Mouse (Mus musculus) heart, adult 2 months (tissue): Measurements from ENCODE around the gene Dusp23. TPM values are rescaled to one million over a fixed set of nuclear protein-coding genes. Genes with fewer than 3 reads are reported as not detected.

Source experiments
- DNase-seq, 2 experiments: peaks; one replicate each; pipeline ENCODE4 v3.0.0; 2021
- H3K27ac ChIP-seq: fragments of 200-600 bp; 2 replicates; pipeline ENCODE4 v1.8.1; 2022
- H3K27me3 ChIP-seq: fragments of 200-500 bp; 2 replicates; pipeline ENCODE4 v1.6.1; 2012; ENCODE audit warnings: mild to moderate bottlenecking, low read length, inconsistent platforms, mixed read lengths; ENCODE audit not compliant: control insufficient read depth, insufficient read depth
- H3K36me3 ChIP-seq: fragments of 200-500 bp; 2 replicates; pipeline ENCODE4 v1.6.1; 2012; ENCODE audit warnings: low read length, inconsistent platforms; ENCODE audit not compliant: control insufficient read depth, insufficient read depth
- H3K4me1 ChIP-seq: fragments of 200-500 bp; 2 replicates; pipeline ENCODE4 v1.6.1; 2011; ENCODE audit warnings: low read length; ENCODE audit not compliant: control insufficient read depth, insufficient read depth
- H3K4me3 ChIP-seq: fragments of 200-600 bp; 2 replicates; pipeline ENCODE4 v1.8.1; 2022
- H3K79me2 ChIP-seq: fragments of 200-500 bp; replicated peaks from 2 replicates; pipeline ENCODE4 v1.6.1; 2012; ENCODE audit warnings: mild to moderate bottlenecking, inconsistent platforms, low read length, moderate library complexity, mixed read lengths; ENCODE audit not compliant: control insufficient read depth, insufficient read depth
- H3K9ac ChIP-seq: fragments of 200-500 bp; 2 replicates; pipeline ENCODE4 v1.6.1; 2012; ENCODE audit warnings: low read depth, mild to moderate bottlenecking, control low read depth, inconsistent platforms, low read length, mixed read lengths
- CTCF ChIP-seq: fragments of 200-600 bp; IDR thresholded peaks from 2 replicates; pipeline ENCODE4 v1.8.1; 2022; ENCODE audit warnings: antibody characterized with exemption, mild to moderate bottlenecking, moderate library complexity
- EP300 ChIP-seq: fragments of 200-500 bp; IDR thresholded peaks from 2 replicates; pipeline ENCODE4 v1.6.1; 2011; ENCODE audit warnings: low read depth, low read length, control low read depth; ENCODE audit not compliant: insufficient read depth
- POLR2A ChIP-seq: fragments of 200-500 bp; IDR thresholded peaks from 2 replicates; pipeline ENCODE4 v1.6.1; 2011; ENCODE audit warnings: mild to moderate bottlenecking, low read depth, low read length, control low read depth; ENCODE audit not compliant: insufficient read depth
- WGBS: fragments of 180-500 bp; shearing (Covaris S2); methylation state at CpG from one replicate; pipeline ENCODE4 v1.1.7; 2018; 5-methylcytosine and 5-hydroxymethylcytosine counted together
- intact Hi-C: fragments of 180-260 bp; cut with DNase I; formaldehyde crosslinking; loops from one replicate; pipeline ENCODE4 v1.15.1; 2025
- long read RNA-seq: library from polyadenylated mRNA; stranded (forward); transcript quantifications from one replicate; pipeline ENCODE4 v2.0.0, GENCODE M21; 2021
- polyA plus RNA-seq: library from polyadenylated mRNA; depleted of rRNA; stranded (reverse); fragments of >200 nt; gene quantifications from 2 replicates; pipeline ENCODE4 v1.2.3, GENCODE M21; 2012; rRNA removed
- total RNA-seq, 2 experiments: library from RNA; stranded (reverse); gene quantifications; 2 replicates each; pipeline ENCODE4 v1.2.3; 2021

Gene Dusp23
- total RNA-seq (10 to 100 TPM; 10.1 to 12.3 TPM), polyA plus RNA-seq (22.0 and 38.1 TPM in 2 replicates)
- long read RNA-seq, transcript Dusp23-201 (2 exons, 1,410 nt): major isoform, 19 of 20 reads
- long read RNA-seq, partial matches to known transcripts: 0 of 20 reads
- long read RNA-seq, other reads (novel, unspliced or antisense): 1 of 20 reads

DNA sequence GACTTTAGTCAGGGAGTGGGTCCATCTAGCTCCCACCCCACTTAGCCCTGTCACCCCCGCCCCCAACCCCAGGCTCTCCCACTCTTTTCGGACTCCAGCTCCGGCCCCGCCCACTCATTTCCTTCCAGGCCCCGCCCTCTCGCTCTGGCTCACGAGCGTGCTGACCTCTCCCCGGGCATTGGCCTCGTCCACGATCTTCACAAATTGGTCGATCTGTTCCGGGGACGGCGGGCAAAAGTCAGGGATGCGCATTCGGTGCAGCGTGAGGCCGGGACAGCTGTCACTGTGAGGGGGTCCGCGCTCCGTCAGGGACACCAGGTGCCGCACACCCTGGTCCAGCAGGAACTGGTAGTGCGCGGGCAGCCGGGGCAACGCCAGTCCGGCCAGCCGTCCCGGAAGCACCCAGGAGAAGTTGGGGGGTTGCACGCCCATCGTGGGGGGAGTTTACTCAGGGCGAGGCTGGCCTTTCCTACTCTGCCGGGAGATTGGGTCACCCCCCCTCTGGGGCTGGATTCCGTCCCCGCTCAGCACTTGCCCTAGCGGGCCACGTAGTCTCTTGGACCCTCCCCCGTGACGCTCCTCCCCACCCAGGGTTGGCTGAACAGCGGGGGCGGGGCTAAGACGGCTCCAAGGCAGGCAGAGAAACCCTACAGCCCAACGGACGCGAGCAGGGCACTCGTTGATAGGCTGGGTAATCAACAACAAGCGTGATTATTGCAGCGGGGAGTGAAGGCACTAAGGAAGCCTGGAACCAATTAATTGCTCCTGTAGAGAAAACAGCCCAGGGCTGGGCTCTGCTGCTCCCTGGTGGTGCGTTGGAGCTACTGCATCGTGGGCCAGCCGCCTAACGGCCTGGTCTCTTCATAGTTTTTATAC is at the start of gene Dusp23:
Dusp23 (minus strand) TSS at position 512 of the 876 bp plus-strand sequence.
- H3K9ac ChIP-seq: peak within 1 kb of the TSS; percentile 92
- no peaks in the 10 kb centered on the region for H3K27me3 ChIP-seq
- H3K36me3 ChIP-seq: no peaks in the 10 kb centered on the region
- peak; percentile 97 to 98 for DNase-seq
- H3K4me1 ChIP-seq: peaks cover 8% of the 10 kb centered on the region
- under 1% methylated on average over 53 of the region's 53 CpGs for WGBS
- TF ChIP-seq EP300 (peak; percentile 90), POLR2A (peak; percentile 78), CTCF (no peak; the same call in 1 of the 2 replicates)
- H3K27ac ChIP-seq: peak within 1 kb of the TSS; percentile 99
- intact Hi-C loops: loop anchor here (1.0 to 10.0 kb wide), 6 partner anchors 13 to 762 kb away; no protein-coding TSS in a partner anchor
- no peaks in the 10 kb centered on the region for H3K79me2 ChIP-seq
- peak within 1 kb of the TSS; percentile 91 for H3K4me3 ChIP-seq

- no peaks in the 10 kb centered on the region for H3K79me2 ChIP-seq
- WGBS: 90% methylated on average over 4 of the region's 4 CpGs
- no peak for DNase-seq
- H3K9ac ChIP-seq: no peak overlapping the region
- H3K27ac ChIP-seq: no peak overlapping the region
- intact Hi-C loops: no loop called here
- H3K4me1 ChIP-seq: no peaks in the 10 kb centered on the region
- no peaks in the 10 kb centered on the region for H3K36me3 ChIP-seq
- no peak overlapping the region for H3K4me3 ChIP-seq
- no peaks in the 10 kb centered on the region for H3K27me3 ChIP-seq
- TF ChIP-seq EP300 (no peak), CTCF (no peak), POLR2A (no peak)
These were observed 48.0 kb upstream of the Dusp23 start for GRCm38 (mm10) chr1:172680742-172681141.

- Histone ChIP-seq H3K4me1 (no peaks in the 10 kb centered on the region), H3K27me3 (no peaks in the 10 kb centered on the region), H3K27ac (no peak overlapping the region), H3K36me3 (no peaks in the 10 kb centered on the region), H3K79me2 (no peaks in the 10 kb centered on the region), H3K9ac (no peak overlapping the region), H3K4me3 (no peak overlapping the region)
- intact Hi-C loops: no loop called here
- TF ChIP-seq CTCF: no peak
- WGBS: 81% methylated on average over 1 of the region's 1 CpGs
- DNase-seq: no peak
These were observed 38.0 kb upstream of the Dusp23 start for GRCm38 (mm10) chr1:172670716-172671115.

GRCm38 (mm10) chr1:172667597-172667996 is 34.8 kb upstream of the Dusp23 start:
- Histone ChIP-seq H3K4me1 (no peaks in the 10 kb centered on the region), H3K36me3 (no peaks in the 10 kb centered on the region), H3K27ac (no peak overlapping the region), H3K79me2 (no peaks in the 10 kb centered on the region), H3K27me3 (no peaks in the 10 kb centered on the region), H3K4me3 (no peak overlapping the region), H3K9ac (no peak overlapping the region)
- intact Hi-C loops: no loop called here
- no peak for TF ChIP-seq POLR2A
- no peak for TF ChIP-seq CTCF
- TF ChIP-seq EP300: no peak
- DNase-seq: no peak
- WGBS: 78% methylated on average over 6 of the region's 6 CpGs

DNA sequence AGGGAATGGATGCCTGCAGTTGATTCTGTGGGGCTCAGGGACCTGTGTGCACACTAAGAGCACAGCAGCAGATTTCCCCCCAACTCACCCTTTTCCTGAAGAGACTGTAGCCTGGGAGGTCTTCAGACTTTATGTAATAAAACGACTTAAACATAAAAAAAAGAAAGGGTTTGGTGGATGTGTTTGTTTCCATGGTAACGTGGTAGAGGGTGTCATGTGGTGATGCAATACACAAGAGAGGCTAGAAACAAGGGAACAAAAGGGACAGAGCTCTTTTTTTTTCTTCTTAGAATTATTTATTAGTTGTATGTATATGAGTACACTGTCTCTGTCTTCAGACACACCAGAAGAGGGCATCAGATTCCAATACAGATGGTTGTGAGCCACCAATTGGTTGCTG is 32.7 kb upstream of the Dusp23 start:
- Histone ChIP-seq H3K27ac (no peak overlapping the region), H3K36me3 (no peaks in the 10 kb centered on the region), H3K4me1 (no peaks in the 10 kb centered on the region), H3K4me3 (no peak overlapping the region), H3K79me2 (no peaks in the 10 kb centered on the region), H3K27me3 (no peaks in the 10 kb centered on the region), H3K9ac (no peak overlapping the region)
- intact Hi-C loops: no loop called here
- 66% methylated on average over 2 of the region's 2 CpGs for WGBS
- DNase-seq: no peak
- no peak for TF ChIP-seq CTCF
- TF ChIP-seq EP300: no peak
- TF ChIP-seq POLR2A: no peak

DNA sequence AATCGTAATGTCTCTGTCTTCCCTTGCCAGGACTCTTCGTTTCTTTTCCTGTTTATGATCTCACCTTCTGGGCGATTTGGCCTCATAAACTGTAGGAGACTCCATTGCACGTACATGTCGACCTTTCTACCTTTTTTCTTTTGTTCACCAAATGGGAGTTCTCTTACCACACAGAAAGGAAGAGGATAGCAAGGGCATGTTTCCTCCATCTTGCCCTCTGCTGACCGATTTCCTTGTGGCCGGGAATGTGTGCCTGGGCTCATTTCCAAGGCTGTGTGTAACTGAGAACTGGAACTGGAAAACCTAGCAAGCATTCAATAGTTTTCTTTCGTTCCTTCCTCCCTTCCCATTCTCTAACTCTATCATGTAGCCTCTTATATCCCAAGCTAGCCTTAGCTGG is 26.9 kb upstream of the Dusp23 start:
- H3K27me3 ChIP-seq: no peaks in the 10 kb centered on the region
- H3K4me3 ChIP-seq: no peak overlapping the region
- no peak overlapping the region for H3K27ac ChIP-seq
- no peak for DNase-seq
- TF ChIP-seq POLR2A: no peak
- no peaks in the 10 kb centered on the region for H3K79me2 ChIP-seq
- no peak overlapping the region for H3K9ac ChIP-seq
- 35% methylated on average over 8 of the region's 8 CpGs for WGBS
- H3K36me3 ChIP-seq: no peaks in the 10 kb centered on the region
- intact Hi-C loops: no loop called here
- peaks cover 1% of the 10 kb centered on the region; the same call in 1 of the 2 replicates for H3K4me1 ChIP-seq
